Mouse (Mus musculus): ENCODE results near the gene Rspo3. TPM values are rescaled to one million over a fixed set of nuclear protein-coding genes. Genes with fewer than 3 reads are reported as not detected.

Rspo3 gene
- total RNA-seq (2012; rRNA removed): 0.21 and 1.2 TPM in 2 replicates

GRCm38 (mm10) chr10:29535546-29536260 lies at the start of gene Rspo3:
Gene Rspo3 (minus strand): TSS chr10:29535867.
- no peaks in the 10 kb centered on the region for H3K36me3 ChIP-seq (ENCODE audit: control insufficient read depth, insufficient read depth, low read length, poor library complexity, severe bottlenecking)
- peaks cover 0 to 7% of the 10 kb centered on the region in 2 experiments; a peak in 1 of 4 replicates for H3K4me1 ChIP-seq (ENCODE audit: control insufficient read depth in 2 of 2, insufficient read depth in 2 of 2, low read length in 2 of 2, poor library complexity in 1 of 2)
- no peak within 1 kb of the TSS for H3K27ac ChIP-seq (ENCODE audit: insufficient read depth, low read depth, low read length, poor library complexity, severe bottlenecking)
- H3K9ac ChIP-seq (ENCODE audit: insufficient read depth, low read depth, low read length, poor library complexity, severe bottlenecking): peak within 1 kb of the TSS; percentile 53; the same call in 1 of the 2 replicates
- H3K9me3 ChIP-seq (ENCODE audit: control insufficient read depth, insufficient read depth, low read depth, low read length): no peaks in the 10 kb centered on the region
- H3K4me3 ChIP-seq (ENCODE audit: insufficient read depth in 1 of 2, low read depth in 1 of 2, low read length in 2 of 2, poor library complexity in 1 of 2, severe bottlenecking in 1 of 2): peak within 1 kb of the TSS; percentile 62 to 73
- TF ChIP-seq ZC3H11A (IDR thresholded peaks at IDR 0.05; ENCODE audit: borderline replicate concordance, low read depth, low read length): no peak
- no peak for TF ChIP-seq MAFK (IDR thresholded peaks at IDR 0.05; ENCODE audit: insufficient read depth, low read depth, low read length)
- TF ChIP-seq CHD2 (IDR thresholded peaks at IDR 0.05; ENCODE audit: low read depth, low read length): no peak
- no peak for TF ChIP-seq HCFC1 (IDR thresholded peaks at IDR 0.05; ENCODE audit: borderline replicate concordance, insufficient read depth, low read length)
- TF ChIP-seq ZNF384 (IDR thresholded peaks at IDR 0.05; ENCODE audit: low read depth, low read length): no peak
- in situ Hi-C loops (cut with MboI; ENCODE audit: low sequenced_read_pairs in 2 of 2, unreplicated experiment in 2 of 2): loop anchor here (25.0 kb wide), 1 partner anchor 877 kb away; no protein-coding TSS in a partner anchor
- no peak for DNase-seq (ENCODE audit: low read depth, low spot score)

DNA sequence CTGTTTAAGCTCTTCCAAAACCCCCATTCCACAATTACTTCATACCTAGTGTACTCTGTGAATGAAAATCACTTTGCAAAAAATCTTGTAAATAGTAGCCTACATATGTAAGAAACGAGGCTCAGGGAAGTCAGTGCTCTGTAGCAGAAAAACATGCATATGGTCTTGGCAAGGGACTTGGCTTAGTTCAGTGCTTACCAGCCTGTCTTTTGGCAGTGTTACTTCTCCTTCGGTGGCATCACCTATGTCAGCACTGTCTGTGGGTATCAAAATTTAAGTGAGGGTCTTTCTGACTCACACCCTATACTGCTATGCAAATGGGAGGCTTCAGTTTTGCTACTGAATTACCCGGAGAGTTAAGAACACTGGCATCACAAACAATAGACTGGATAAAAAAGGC lies 46.3 kb upstream of the Rspo3 start:
- H3K27ac ChIP-seq (ENCODE audit: insufficient read depth, low read depth, low read length, poor library complexity, severe bottlenecking): no peak overlapping the region
- H3K36me3 ChIP-seq (ENCODE audit: control insufficient read depth, insufficient read depth, low read length, poor library complexity, severe bottlenecking): no peaks in the 10 kb centered on the region
- in situ Hi-C loops (cut with MboI; ENCODE audit: low sequenced_read_pairs in 2 of 2, unreplicated experiment in 2 of 2): no loop called here
- DNase-seq (ENCODE audit: low read depth, low spot score): no peak
- no peak overlapping the region for H3K4me3 ChIP-seq (ENCODE audit: insufficient read depth in 1 of 2, low read depth in 1 of 2, low read length in 2 of 2, poor library complexity in 1 of 2, severe bottlenecking in 1 of 2)
- no peak for TF ChIP-seq HCFC1 (IDR thresholded peaks at IDR 0.05; ENCODE audit: borderline replicate concordance, insufficient read depth, low read length)
- TF ChIP-seq ZNF384 (IDR thresholded peaks at IDR 0.05; ENCODE audit: low read depth, low read length): no peak
- no peak for TF ChIP-seq MAFK (IDR thresholded peaks at IDR 0.05; ENCODE audit: insufficient read depth, low read depth, low read length)
- no peak for TF ChIP-seq CHD2 (IDR thresholded peaks at IDR 0.05; ENCODE audit: low read depth, low read length)
- no peak for TF ChIP-seq ZC3H11A (IDR thresholded peaks at IDR 0.05; ENCODE audit: borderline replicate concordance, low read depth, low read length)
- H3K9me3 ChIP-seq (ENCODE audit: control insufficient read depth, insufficient read depth, low read depth, low read length): no peaks in the 10 kb centered on the region
- H3K9ac ChIP-seq (ENCODE audit: insufficient read depth, low read depth, low read length, poor library complexity, severe bottlenecking): no peak overlapping the region
- no peaks in the 10 kb centered on the region for H3K4me1 ChIP-seq (ENCODE audit: control insufficient read depth in 2 of 2, insufficient read depth in 2 of 2, low read length in 2 of 2, poor library complexity in 1 of 2)

DNA sequence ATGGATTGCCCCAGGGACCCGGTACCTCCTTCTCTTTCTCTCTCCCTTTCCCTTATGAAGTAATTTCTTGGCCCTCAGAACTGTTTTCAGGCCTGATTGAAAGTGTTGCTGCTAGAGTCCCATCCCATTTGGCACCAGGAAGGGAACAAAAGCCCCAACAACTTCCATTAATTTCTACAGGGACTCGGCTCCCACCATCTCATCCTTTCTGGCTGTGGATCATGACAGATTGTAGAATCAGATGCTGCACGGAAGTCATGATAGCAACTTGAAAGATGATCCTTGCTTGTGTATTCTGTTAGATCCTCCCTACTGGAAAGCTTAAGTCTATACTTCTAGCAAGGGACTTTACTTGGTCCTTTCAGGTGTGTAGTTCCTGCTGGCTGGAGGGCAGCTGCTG lies 45.8 kb upstream of the Rspo3 start:
- Histone ChIP-seq H3K9me3 (ENCODE audit: control insufficient read depth, insufficient read depth, low read depth, low read length) (no peaks in the 10 kb centered on the region), H3K9ac (ENCODE audit: insufficient read depth, low read depth, low read length, poor library complexity, severe bottlenecking) (no peak overlapping the region), H3K36me3 (ENCODE audit: control insufficient read depth, insufficient read depth, low read length, poor library complexity, severe bottlenecking) (no peaks in the 10 kb centered on the region), H3K4me1 (ENCODE audit: control insufficient read depth in 2 of 2, insufficient read depth in 2 of 2, low read length in 2 of 2, poor library complexity in 1 of 2) (no peaks in the 10 kb centered on the region), H3K27ac (ENCODE audit: insufficient read depth, low read depth, low read length, poor library complexity, severe bottlenecking) (no peak overlapping the region), H3K4me3 (ENCODE audit: insufficient read depth in 1 of 2, low read depth in 1 of 2, low read length in 2 of 2, poor library complexity in 1 of 2, severe bottlenecking in 1 of 2) (no peak overlapping the region)
- no peak for DNase-seq (ENCODE audit: low read depth, low spot score)
- in situ Hi-C loops (cut with MboI; ENCODE audit: low sequenced_read_pairs in 2 of 2, unreplicated experiment in 2 of 2): no loop called here
- TF ChIP-seq HCFC1 (IDR thresholded peaks at IDR 0.05; ENCODE audit: borderline replicate concordance, insufficient read depth, low read length): no peak

DNA sequence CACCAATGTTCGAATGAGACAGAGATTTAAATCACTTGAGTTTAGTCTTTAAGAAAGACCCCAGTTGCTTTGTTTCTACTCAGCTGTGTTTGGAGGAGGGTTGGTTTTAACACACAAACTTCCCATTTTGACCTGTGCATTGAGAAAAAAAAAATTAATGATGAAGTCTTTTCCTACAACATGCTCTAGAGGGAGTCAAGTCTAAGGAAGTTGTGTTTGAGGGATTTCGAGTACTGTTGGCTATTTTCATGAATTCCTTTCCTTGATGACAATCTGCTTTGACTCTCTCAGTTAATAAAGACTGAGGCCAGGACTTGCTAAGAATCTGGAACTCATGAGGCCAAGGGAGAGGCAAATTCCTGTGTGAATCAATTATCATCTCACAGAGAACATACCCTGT lies 20.3 kb upstream of the Rspo3 start:
- H3K4me3 ChIP-seq (ENCODE audit: insufficient read depth in 1 of 2, low read depth in 1 of 2, low read length in 2 of 2, poor library complexity in 1 of 2, severe bottlenecking in 1 of 2): no peak overlapping the region
- in situ Hi-C loops (cut with MboI; ENCODE audit: low sequenced_read_pairs in 2 of 2, unreplicated experiment in 2 of 2): no loop called here
- no peak overlapping the region for H3K27ac ChIP-seq (ENCODE audit: insufficient read depth, low read depth, low read length, poor library complexity, severe bottlenecking)
- TF ChIP-seq ZNF384 (IDR thresholded peaks at IDR 0.05; ENCODE audit: low read depth, low read length) (no peak), CHD2 (IDR thresholded peaks at IDR 0.05; ENCODE audit: low read depth, low read length) (no peak), HCFC1 (IDR thresholded peaks at IDR 0.05; ENCODE audit: borderline replicate concordance, insufficient read depth, low read length) (no peak), MAFK (IDR thresholded peaks at IDR 0.05; ENCODE audit: insufficient read depth, low read depth, low read length) (no peak), ZC3H11A (IDR thresholded peaks at IDR 0.05; ENCODE audit: borderline replicate concordance, low read depth, low read length) (no peak)
- no peaks in the 10 kb centered on the region for H3K36me3 ChIP-seq (ENCODE audit: control insufficient read depth, insufficient read depth, low read length, poor library complexity, severe bottlenecking)
- H3K9me3 ChIP-seq (ENCODE audit: control insufficient read depth, insufficient read depth, low read depth, low read length): no peaks in the 10 kb centered on the region
- no peak overlapping the region for H3K9ac ChIP-seq (ENCODE audit: insufficient read depth, low read depth, low read length, poor library complexity, severe bottlenecking)
- DNase-seq (ENCODE audit: low read depth, low spot score): no peak
- H3K4me1 ChIP-seq (ENCODE audit: control insufficient read depth in 2 of 2, insufficient read depth in 2 of 2, low read length in 2 of 2, poor library complexity in 1 of 2): no peaks in the 10 kb centered on the region
